Mouse (Mus musculus) cerebellum, postnatal 36 days (tissue): ENCODE results near the gene Farsa.
A peak's percentile ranks its signal among the peaks of the same experiment; 100 is the strongest.

Experiments used
- DNase-seq, 2 experiments: peaks; one replicate each; pipeline ENCODE4 v3.0.0; 2021 to 2022; ENCODE audit warnings: mixed read lengths in 2 of 2

Farsa gene

GRCm38 (mm10) chr8:84834866-84835855, 21.6 kb upstream of the Farsa start:
- DNase-seq, result peak; percentile 84 to 87

- peak in 1 of 2 experiments; percentile 52 for DNase-seq
These were observed 19.5 kb upstream of the Farsa start for GRCm38 (mm10) chr8:84837149-84837911.

- DNase-seq, result no peak
These were observed 18.8 kb upstream of the Farsa start for GRCm38 (mm10) chr8:84837912-84838470.

- no peak for DNase-seq
These were observed 18.3 kb upstream of the Farsa start for GRCm38 (mm10) chr8:84838513-84838912.

GRCm38 (mm10) chr8:84839411-84839810, 17.4 kb upstream of the Farsa start:
- no peak for DNase-seq

- no peak for DNase-seq
These were observed 16.9 kb upstream of the Farsa start for GRCm38 (mm10) chr8:84839875-84840247.

GRCm38 (mm10) chr8:84840248-84840999, 16.4 kb upstream of the Farsa start, which contains the start of gene Rad23a:
Rad23a (minus strand) TSS chr8:84840665.
- DNase-seq, result peak; percentile 91

- no peak for DNase-seq
These were observed 15.3 kb upstream of the Farsa start for GRCm38 (mm10) chr8:84841514-84841913.

GRCm38 (mm10) chr8:84844397-84845070, 12.3 kb upstream of the Farsa start:
- DNase-seq, result no peak

- DNase-seq, result peak; percentile 52 to 58
These were observed 11.3 kb upstream of the Farsa start for GRCm38 (mm10) chr8:84845355-84846093.

- no peak for DNase-seq
These were observed 10.6 kb upstream of the Farsa start for GRCm38 (mm10) chr8:84846094-84846721.

- peak; percentile 98 to 100 for DNase-seq
These were observed 9.8 kb upstream of the Farsa start, which contains the start of gene Calr for GRCm38 (mm10) chr8:84846722-84847572. Calr (minus strand) TSS chr8:84846934.

GRCm38 (mm10) chr8:84847684-84848435, 8.9 kb upstream of the Farsa start:
- no peak for DNase-seq

GRCm38 (mm10) chr8:84856434-84856833, 355 bp upstream of the Farsa start:
- DNase-seq, result no peak

- peak; percentile 39 to 70 for DNase-seq
These were observed 14.9 kb downstream of the Farsa start, which contains the start of gene Syce2 for GRCm38 (mm10) chr8:84871376-84872308. Syce2 (plus strand) TSS chr8:84872111.

- DNase-seq, result peak in 1 of 2 experiments; percentile 17
These were observed 15.6 kb downstream of the Farsa start for GRCm38 (mm10) chr8:84872309-84872965.

- no peak for DNase-seq
These were observed 16.2 kb downstream of the Farsa start for GRCm38 (mm10) chr8:84873016-84873415.
